Mouse (Mus musculus): ENCODE measurements at regions not wholly inside any gene's neighbourhood (a gene's known extent, or its start where the extent isn't known, plus 50 kb on each side); places are given as distances from the start of the nearest gene placed in this dataset.
"Not testable (repeated sequence)": the region's sequence is repeated elsewhere in the genome, so short reads cannot be mapped to it uniquely, and the experiment has no call there.

DNA sequence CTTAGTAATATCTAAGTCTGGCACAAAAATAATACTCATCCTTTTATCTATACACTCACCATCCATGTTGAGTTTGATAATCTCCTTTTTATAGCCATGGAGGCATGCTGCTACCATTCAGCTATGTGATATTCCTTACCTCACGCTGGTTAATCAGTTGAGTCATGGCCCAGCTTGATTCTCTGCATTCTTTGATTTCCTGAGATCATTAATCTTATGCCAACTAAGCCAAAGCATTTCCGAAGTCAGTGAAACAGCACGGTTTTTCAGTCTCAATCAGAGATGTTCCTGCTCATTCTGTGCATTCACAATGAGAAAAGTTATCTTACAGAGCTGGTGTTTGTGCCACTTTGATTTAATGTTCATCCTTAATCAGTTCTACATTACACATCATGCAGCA lies 380.7 kb upstream of the Dsel start:
- DNase-seq (ENCODE audit: low spot score in 2 of 2) = no peak

- not testable (repeated sequence) for DNase-seq (ENCODE audit: low spot score in 2 of 2)
Observed at GRCm38 (mm10) chr1:112225531-112225930, 360.8 kb upstream of the Dsel start.

- DNase-seq (ENCODE audit: low spot score in 2 of 2) = peak in 1 of 2 experiments; percentile 1
Observed at GRCm38 (mm10) chr1:112192604-112193003, 327.9 kb upstream of the Dsel start.

- no peak for DNase-seq (ENCODE audit: low spot score in 2 of 2)
Observed at GRCm38 (mm10) chr1:112180446-112180845, 315.7 kb upstream of the Dsel start.

Data from frontal cortex, postnatal 36 days (tissue).